18 mouse cellular contexts compared by ENCODE assay signal in the genomic region with DNA sequence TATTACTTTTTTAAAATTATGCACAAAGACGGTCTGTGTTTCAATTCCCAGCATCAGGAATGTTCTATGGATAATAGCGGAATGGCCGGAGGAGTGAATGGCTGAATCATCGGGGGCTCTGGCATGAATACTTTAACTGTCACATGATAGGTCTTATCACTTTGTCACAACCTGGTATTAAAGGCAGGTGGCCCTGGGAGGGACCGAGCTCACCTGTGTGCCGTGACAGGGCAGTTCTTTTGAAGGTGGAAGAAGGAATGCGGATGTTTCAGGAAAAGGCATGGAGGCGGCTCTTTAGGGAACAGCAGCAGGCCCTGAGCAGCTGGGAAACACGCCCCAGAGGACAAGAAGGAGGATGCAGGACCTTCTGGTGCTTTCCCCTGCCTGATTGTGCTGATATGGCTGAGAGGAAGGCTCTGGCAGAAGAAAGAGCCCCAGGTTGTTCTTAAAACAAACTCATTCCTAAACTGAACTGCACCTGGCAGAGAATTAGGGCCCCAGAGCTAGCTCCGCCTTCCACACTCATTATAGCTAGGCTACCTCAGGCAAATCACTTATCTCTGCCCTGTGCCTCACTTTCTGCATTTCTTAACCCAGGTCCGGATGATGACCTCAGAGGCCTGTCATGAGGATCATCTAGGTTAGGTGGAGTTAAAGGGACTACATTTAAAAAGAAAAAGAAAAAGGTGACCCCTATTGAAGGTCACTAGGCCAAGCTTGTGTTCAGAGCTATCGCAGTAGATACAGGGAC.
DNase-seq lines count a peak whose midpoint lies in the region; ATAC-seq and TF ChIP-seq lines count a peak whose summit lies in the region.
"Had no signal": no experiment of that assay in that cellular context is flagged by ENCODE, and none has a peak within 500 bp of the region (broad histone marks: within the 10 kb centered on the region; RNA-seq: fewer than 3 reads in every experiment).

No protein-coding gene starts in this region.

- no peaks in the 10 kb centered on the region for H3K27me3 ChIP-seq in lung, postnatal 0 days (replicated peaks; ENCODE audit: insufficient read depth, low read length)
- 0 out of 2 replicates have a peak, but pooled peaks cover 3% of the 10 kb centered on the region for H3K27me3 ChIP-seq in stomach, embryonic 15.5 days (replicated peaks)
- H3K27me3 ChIP-seq in limb, embryonic 10.5 days (ENCODE audit: low read depth, poor library complexity, severe bottlenecking): peaks cover 76% of the 10 kb centered on the region
- H3K27me3 ChIP-seq: embryonic facial prominence, embryonic 12.5 days; heart, embryonic 12.5 days; hindbrain, embryonic 15.5 days had no signal

- H3K9me3 ChIP-seq in lung, postnatal 0 days (ENCODE audit: low read length): no peaks in the 10 kb centered on the region
- no peaks in the 10 kb centered on the region for H3K9me3 ChIP-seq in stomach, embryonic 15.5 days
- H3K9me3 ChIP-seq in limb, embryonic 10.5 days (replicated peaks): no peaks in the 10 kb centered on the region
- H3K9me3 ChIP-seq: embryonic facial prominence, embryonic 12.5 days; heart, embryonic 12.5 days; hindbrain, embryonic 10.5 days; hindbrain, embryonic 15.5 days had no signal

- no peak for ATAC-seq in lung, postnatal 0 days
- 0 out of 2 replicates have a peak, but pooled peaks have one; percentile 47 for ATAC-seq in stomach, embryonic 15.5 days (ENCODE audit: insufficient read depth, low FRiP score, low read depth)
- ATAC-seq: forebrain, embryonic 16.5 days had no signal

- no peak for TF ChIP-seq CTCF in lung, postnatal 0 days (IDR thresholded peaks at IDR 0.05)
- no peak for TF ChIP-seq CTCF in lung, adult 2 months (IDR thresholded peaks at IDR 0.05; ENCODE audit: insufficient read depth, low read length)

- no peaks in the 10 kb centered on the region for H3K36me3 ChIP-seq in lung, postnatal 0 days (ENCODE audit: insufficient read depth, low read length)
- H3K36me3 ChIP-seq in stomach, embryonic 15.5 days: no peaks in the 10 kb centered on the region
- H3K36me3 ChIP-seq in limb, embryonic 10.5 days: no peaks in the 10 kb centered on the region
- H3K36me3 ChIP-seq: embryonic facial prominence, embryonic 12.5 days; heart, embryonic 12.5 days; hindbrain, embryonic 10.5 days; hindbrain, embryonic 15.5 days had no signal

- H3K9ac ChIP-seq in lung, postnatal 0 days (replicated peaks; ENCODE audit: low read depth): no peak overlapping the region
- no peak overlapping the region for H3K9ac ChIP-seq in stomach, embryonic 15.5 days
- H3K9ac ChIP-seq: embryonic facial prominence, embryonic 12.5 days; heart, embryonic 12.5 days; hindbrain, embryonic 15.5 days had no signal

- peak; percentile 15 for DNase-seq in lung, postnatal 0 days (ENCODE audit: low spot score)
- DNase-seq in lung, adult 2 months: no peak
- peak; percentile 24 for DNase-seq in ZHBTc4 (ENCODE audit: low read depth, low spot score)
- DNase-seq in kidney, postnatal 25 days: no peak
- no peak for DNase-seq in limb, embryonic 10.5 days (ENCODE audit: low spot score)
- DNase-seq in ovary, postnatal 36 days (ENCODE audit: low spot score): no peak
- DNase-seq: adrenal gland, adult 2 months; adrenal gland, postnatal 36 days; cerebellum, adult 8-10 months; cerebellum, postnatal 14 days; gastrocnemius, postnatal 10 days; heart, adult 2 months had no signal

- WGBS in lung, postnatal 0 days: 65% methylated on average over 12 of the region's 12 CpGs
- 80% methylated on average over 12 of the region's 12 CpGs for WGBS in lung, adult 2 months
- 73% methylated on average over 12 of the region's 12 CpGs for WGBS in stomach, embryonic 15.5 days
- whole genome bisulfite sequencing in limb, embryonic 10.5 days: 85% methylated on average over 12 of the region's 12 CpGs

- no peak overlapping the region for H3K4me2 ChIP-seq in lung, postnatal 0 days (replicated peaks; ENCODE audit: low read depth, low read length)
- no peak overlapping the region for H3K4me2 ChIP-seq in stomach, embryonic 15.5 days
- H3K4me2 ChIP-seq: embryonic facial prominence, embryonic 12.5 days; heart, embryonic 12.5 days; hindbrain, embryonic 15.5 days had no signal

- TF ChIP-seq EP300 in lung, postnatal 0 days (IDR thresholded peaks at IDR 0.05): no peak

- no peaks in the 10 kb centered on the region for H3K4me1 ChIP-seq in lung, postnatal 0 days (ENCODE audit: insufficient read depth, low read depth, low read length)
- no peaks in the 10 kb centered on the region for H3K4me1 ChIP-seq in lung, adult 2 months (ENCODE audit: control insufficient read depth, insufficient read depth, low read length)
- H3K4me1 ChIP-seq in stomach, embryonic 15.5 days: no peaks in the 10 kb centered on the region
- H3K4me1 ChIP-seq in limb, embryonic 10.5 days: peaks cover 5% of the 10 kb centered on the region
- H3K4me1 ChIP-seq: embryonic facial prominence, embryonic 12.5 days; heart, embryonic 12.5 days; hindbrain, embryonic 10.5 days; hindbrain, embryonic 15.5 days had no signal

- no peak for TF ChIP-seq POLR2A in lung, adult 2 months (IDR thresholded peaks at IDR 0.05; ENCODE audit: borderline replicate concordance, extremely low read depth, low read depth, low read length)

- no peak overlapping the region for H3K4me3 ChIP-seq in lung, postnatal 0 days (ENCODE audit: low read depth, low read length)
- H3K4me3 ChIP-seq in lung, adult 2 months (replicated peaks; ENCODE audit: extremely low read depth, low read depth, low read length): no peak overlapping the region
- H3K4me3 ChIP-seq in stomach, embryonic 15.5 days (replicated peaks): no peak overlapping the region
- no peak overlapping the region for H3K4me3 ChIP-seq in limb, embryonic 10.5 days
- H3K4me3 ChIP-seq: embryonic facial prominence, embryonic 12.5 days; heart, adult 2 months; heart, embryonic 12.5 days; hindbrain, embryonic 10.5 days; hindbrain, embryonic 15.5 days had no signal

- no peak overlapping the region for H3K27ac ChIP-seq in lung, postnatal 0 days (ENCODE audit: low read length)
- no peak overlapping the region for H3K27ac ChIP-seq in stomach, embryonic 15.5 days
- no peak overlapping the region for H3K27ac ChIP-seq in limb, embryonic 10.5 days
- H3K27ac ChIP-seq: embryonic facial prominence, embryonic 12.5 days; heart, adult 2 months; hindbrain, embryonic 10.5 days; hindbrain, embryonic 15.5 days had no signal

Comparison
In these comparisons a context has a peak if more than half of its experiments do, and no peak if none do; other contexts are left out.
1. DNase-seq: peak in lung, postnatal 0 days (single experiment) and ZHBTc4 (single experiment); none in lung, adult 2 months (single experiment), kidney, postnatal 25 days (0 of 2), limb, embryonic 10.5 days (single experiment) and ovary, postnatal 36 days (single experiment).